Mouse (Mus musculus): Measurements from ENCODE around the gene Phkb. TPM values are rescaled to one million over a fixed set of nuclear protein-coding genes. Genes with fewer than 3 reads are reported as not detected.

Gene Phkb
- polyA plus RNA-seq, 1 experiment from 2014 or later = 51.9 TPM

- no peak overlapping the region for H3K9ac ChIP-seq (ENCODE audit: low read length)
- H3K27me3 ChIP-seq (ENCODE audit: control insufficient read depth, insufficient read depth, low read length) = no peaks in the 10 kb centered on the region
- H3K4me2 ChIP-seq (ENCODE audit: low read depth, low read length, severe bottlenecking) = no peak overlapping the region
- no peak for DNase-seq (ENCODE audit: low spot score)
- H3K4me3 ChIP-seq (ENCODE audit: low read depth, low read length) = no peak overlapping the region
- H3K9me3 ChIP-seq (ENCODE audit: control insufficient read depth, low read length) = no peaks in the 10 kb centered on the region
- H3K36me3 ChIP-seq (ENCODE audit: control insufficient read depth, insufficient read depth, low read length) = no peaks in the 10 kb centered on the region
- H3K27ac ChIP-seq (ENCODE audit: low read depth, low read length) = no peak overlapping the region
- WGBS = 91% methylated on average over 3 of the region's 3 CpGs
- H3K4me1 ChIP-seq (replicated peaks; ENCODE audit: control insufficient read depth, insufficient read depth, low read length) = no peaks in the 10 kb centered on the region
- no peak for ATAC-seq (replicated peaks; ENCODE audit: low FRiP score)
These were observed 197.7 kb downstream of the Phkb start for GRCm38 (mm10) chr8:86038462-86038861.

GRCm38 (mm10) chr8:86042049-86042448, 201.3 kb downstream of the Phkb start:
- Histone ChIP-seq H3K4me1 (replicated peaks; ENCODE audit: control insufficient read depth, insufficient read depth, low read length) (no peaks in the 10 kb centered on the region), H3K9me3 (ENCODE audit: control insufficient read depth, low read length) (no peaks in the 10 kb centered on the region), H3K27ac (ENCODE audit: low read depth, low read length) (no peak overlapping the region), H3K36me3 (ENCODE audit: control insufficient read depth, insufficient read depth, low read length) (no peaks in the 10 kb centered on the region), H3K9ac (ENCODE audit: low read length) (no peak overlapping the region), H3K4me3 (ENCODE audit: low read depth, low read length) (no peak overlapping the region), H3K27me3 (ENCODE audit: control insufficient read depth, insufficient read depth, low read length) (no peaks in the 10 kb centered on the region), H3K4me2 (ENCODE audit: low read depth, low read length, severe bottlenecking) (no peak overlapping the region)
- ATAC-seq (replicated peaks; ENCODE audit: low FRiP score) = no peak
- no peak for DNase-seq (ENCODE audit: low spot score)
- WGBS = 18% methylated on average over 2 of the region's 2 CpGs

DNA sequence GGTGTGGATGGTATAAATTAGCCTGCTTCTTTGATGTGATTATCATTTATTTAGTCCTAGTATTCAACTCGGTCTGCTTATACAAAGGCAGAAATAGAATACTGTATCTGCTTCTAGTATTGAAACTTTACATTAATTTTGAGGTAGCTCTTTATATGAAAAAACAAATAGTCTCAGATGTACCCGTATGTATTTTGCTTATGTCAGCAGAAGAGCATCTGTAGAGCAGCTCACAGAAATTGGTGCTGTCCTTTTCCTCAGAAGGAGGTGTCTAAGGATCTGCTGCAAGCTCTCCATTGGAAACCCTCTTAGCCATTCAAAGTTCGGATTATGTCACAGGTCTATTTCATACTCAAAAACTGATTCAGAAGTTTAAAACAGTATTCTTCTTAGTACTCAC, 210.1 kb downstream of the Phkb start:
- Histone ChIP-seq H3K36me3 (ENCODE audit: control insufficient read depth, insufficient read depth, low read length) (no peaks in the 10 kb centered on the region), H3K27me3 (ENCODE audit: control insufficient read depth, insufficient read depth, low read length) (no peaks in the 10 kb centered on the region), H3K4me2 (ENCODE audit: low read depth, low read length, severe bottlenecking) (no peak overlapping the region), H3K4me1 (replicated peaks; ENCODE audit: control insufficient read depth, insufficient read depth, low read length) (no peaks in the 10 kb centered on the region), H3K9ac (ENCODE audit: low read length) (no peak overlapping the region), H3K9me3 (ENCODE audit: control insufficient read depth, low read length) (no peaks in the 10 kb centered on the region), H3K4me3 (ENCODE audit: low read depth, low read length) (no peak overlapping the region), H3K27ac (ENCODE audit: low read depth, low read length) (no peak overlapping the region)
- 84% methylated on average over 3 of the region's 3 CpGs for WGBS
- no peak for ATAC-seq (replicated peaks; ENCODE audit: low FRiP score)
- DNase-seq (ENCODE audit: low spot score) = no peak

GRCm38 (mm10) chr8:86052003-86052402, 211.2 kb downstream of the Phkb start:
- no peaks in the 10 kb centered on the region for H3K9me3 ChIP-seq (ENCODE audit: control insufficient read depth, low read length)
- WGBS = 89% methylated on average over 4 of the region's 4 CpGs
- no peak for ATAC-seq (replicated peaks; ENCODE audit: low FRiP score)
- H3K4me1 ChIP-seq (replicated peaks; ENCODE audit: control insufficient read depth, insufficient read depth, low read length) = no peaks in the 10 kb centered on the region
- H3K4me2 ChIP-seq (ENCODE audit: low read depth, low read length, severe bottlenecking) = no peak overlapping the region
- no peak overlapping the region for H3K4me3 ChIP-seq (ENCODE audit: low read depth, low read length)
- no peak for DNase-seq (ENCODE audit: low spot score)
- H3K9ac ChIP-seq (ENCODE audit: low read length) = no peak overlapping the region
- H3K27ac ChIP-seq (ENCODE audit: low read depth, low read length) = no peak overlapping the region
- H3K27me3 ChIP-seq (ENCODE audit: control insufficient read depth, insufficient read depth, low read length) = no peaks in the 10 kb centered on the region
- no peaks in the 10 kb centered on the region for H3K36me3 ChIP-seq (ENCODE audit: control insufficient read depth, insufficient read depth, low read length)

DNA sequence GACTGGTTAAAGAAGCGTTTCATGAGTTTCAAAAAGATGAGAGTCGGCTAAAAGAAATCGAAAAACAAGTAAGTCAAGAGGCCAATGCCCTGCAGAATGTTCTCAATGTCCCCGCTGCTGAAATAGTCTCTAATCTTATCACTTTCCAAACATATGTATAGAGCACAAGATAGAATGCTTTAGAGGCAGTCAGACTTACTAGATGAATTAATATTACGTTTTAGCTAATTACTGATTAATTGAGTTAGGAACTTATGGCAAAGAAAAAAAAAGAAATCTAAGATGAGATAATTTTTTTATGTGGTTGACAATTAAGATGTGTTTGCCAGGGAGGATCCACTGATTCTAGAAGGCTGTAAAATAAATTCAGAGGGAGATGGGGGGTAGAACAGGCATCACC, 217.9 kb downstream of the Phkb start:
- Histone ChIP-seq H3K9me3 (ENCODE audit: control insufficient read depth, low read length) (no peaks in the 10 kb centered on the region), H3K4me3 (ENCODE audit: low read depth, low read length) (no peak overlapping the region), H3K27me3 (ENCODE audit: control insufficient read depth, insufficient read depth, low read length) (no peaks in the 10 kb centered on the region), H3K36me3 (ENCODE audit: control insufficient read depth, insufficient read depth, low read length) (no peaks in the 10 kb centered on the region), H3K4me1 (replicated peaks; ENCODE audit: control insufficient read depth, insufficient read depth, low read length) (no peaks in the 10 kb centered on the region), H3K9ac (ENCODE audit: low read length) (no peak overlapping the region), H3K4me2 (ENCODE audit: low read depth, low read length, severe bottlenecking) (no peak overlapping the region), H3K27ac (ENCODE audit: low read depth, low read length) (no peak overlapping the region)
- DNase-seq (ENCODE audit: low spot score) = no peak
- no peak for ATAC-seq (replicated peaks; ENCODE audit: low FRiP score)
- WGBS = 92% methylated on average over 5 of the region's 5 CpGs

DNA sequence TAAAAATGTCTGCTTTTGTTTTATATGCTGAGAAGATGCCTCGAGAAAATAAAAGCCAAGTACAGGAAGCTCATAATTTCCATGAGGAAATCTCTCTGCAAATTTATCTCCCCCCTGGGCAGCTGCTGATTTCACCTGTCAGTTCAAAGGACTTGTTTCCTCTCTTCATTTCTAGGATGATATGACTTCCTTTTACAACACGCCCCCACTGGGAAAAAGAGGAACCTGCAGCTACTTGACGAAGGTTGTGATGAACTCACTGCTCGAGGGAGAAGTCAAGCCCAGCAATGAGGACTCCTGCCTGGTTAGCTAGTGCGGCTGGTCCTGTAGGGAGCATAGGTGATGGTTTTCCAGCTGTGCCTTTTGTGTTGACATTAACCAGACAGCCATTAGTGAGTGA, 218.4 kb downstream of the Phkb start:
- Histone ChIP-seq H3K27ac (ENCODE audit: low read depth, low read length) (no peak overlapping the region), H3K9me3 (ENCODE audit: control insufficient read depth, low read length) (no peaks in the 10 kb centered on the region), H3K4me2 (ENCODE audit: low read depth, low read length, severe bottlenecking) (no peak overlapping the region), H3K4me3 (ENCODE audit: low read depth, low read length) (no peak overlapping the region), H3K27me3 (ENCODE audit: control insufficient read depth, insufficient read depth, low read length) (no peaks in the 10 kb centered on the region), H3K4me1 (replicated peaks; ENCODE audit: control insufficient read depth, insufficient read depth, low read length) (no peaks in the 10 kb centered on the region), H3K9ac (ENCODE audit: low read length) (no peak overlapping the region), H3K36me3 (ENCODE audit: control insufficient read depth, insufficient read depth, low read length) (no peaks in the 10 kb centered on the region)
- no peak for DNase-seq (ENCODE audit: low spot score)
- ATAC-seq (replicated peaks; ENCODE audit: low FRiP score) = no peak
- 81% methylated on average over 5 of the region's 5 CpGs for WGBS

- DNase-seq (ENCODE audit: low spot score) = no peak
- Histone ChIP-seq H3K27me3 (ENCODE audit: control insufficient read depth, insufficient read depth, low read length) (no peaks in the 10 kb centered on the region), H3K4me1 (replicated peaks; ENCODE audit: control insufficient read depth, insufficient read depth, low read length) (no peaks in the 10 kb centered on the region), H3K4me3 (ENCODE audit: low read depth, low read length) (no peak overlapping the region), H3K27ac (ENCODE audit: low read depth, low read length) (no peak overlapping the region), H3K4me2 (ENCODE audit: low read depth, low read length, severe bottlenecking) (no peak overlapping the region), H3K9me3 (ENCODE audit: control insufficient read depth, low read length) (no peaks in the 10 kb centered on the region), H3K36me3 (ENCODE audit: control insufficient read depth, insufficient read depth, low read length) (no peaks in the 10 kb centered on the region), H3K9ac (ENCODE audit: low read length) (no peak overlapping the region)
- 92% methylated on average over 2 of the region's 2 CpGs for WGBS
- no peak for ATAC-seq (replicated peaks; ENCODE audit: low FRiP score)
These were observed 222.7 kb downstream of the Phkb start for GRCm38 (mm10) chr8:86063411-86063810.

DNA sequence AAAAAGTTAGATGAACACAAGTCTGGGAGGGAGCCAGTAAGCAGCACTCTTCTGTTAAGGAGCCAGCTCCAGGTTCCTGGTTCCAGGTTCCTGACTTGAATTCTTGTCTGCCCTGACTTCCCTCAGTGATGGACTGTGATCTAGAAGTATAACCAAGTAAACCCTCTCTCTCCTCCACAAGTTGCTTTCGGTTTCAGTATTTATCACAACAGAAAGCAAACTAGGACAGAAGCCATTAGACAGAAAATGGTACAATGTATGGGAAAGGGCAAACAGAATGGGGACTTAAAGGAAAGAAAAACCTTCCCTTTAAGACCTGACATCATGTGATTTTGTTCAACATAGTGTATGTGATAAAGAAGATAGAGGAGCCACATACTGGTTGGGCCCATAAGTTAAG, 238.7 kb downstream of the Phkb start:
- no peak overlapping the region for H3K4me2 ChIP-seq (ENCODE audit: low read depth, low read length, severe bottlenecking)
- no peaks in the 10 kb centered on the region for H3K27me3 ChIP-seq (ENCODE audit: control insufficient read depth, insufficient read depth, low read length)
- H3K36me3 ChIP-seq (ENCODE audit: control insufficient read depth, insufficient read depth, low read length) = no peaks in the 10 kb centered on the region
- ATAC-seq (replicated peaks; ENCODE audit: low FRiP score) (no peak), DNase-seq (ENCODE audit: low spot score) (no peak)
- no peak overlapping the region for H3K4me3 ChIP-seq (ENCODE audit: low read depth, low read length)
- no peaks in the 10 kb centered on the region for H3K9me3 ChIP-seq (ENCODE audit: control insufficient read depth, low read length)
- WGBS = 97% methylated on average over 1 of the region's 1 CpGs
- no peak overlapping the region for H3K9ac ChIP-seq (ENCODE audit: low read length)
- no peaks in the 10 kb centered on the region for H3K4me1 ChIP-seq (replicated peaks; ENCODE audit: control insufficient read depth, insufficient read depth, low read length)
- H3K27ac ChIP-seq (ENCODE audit: low read depth, low read length) = no peak overlapping the region

DNA sequence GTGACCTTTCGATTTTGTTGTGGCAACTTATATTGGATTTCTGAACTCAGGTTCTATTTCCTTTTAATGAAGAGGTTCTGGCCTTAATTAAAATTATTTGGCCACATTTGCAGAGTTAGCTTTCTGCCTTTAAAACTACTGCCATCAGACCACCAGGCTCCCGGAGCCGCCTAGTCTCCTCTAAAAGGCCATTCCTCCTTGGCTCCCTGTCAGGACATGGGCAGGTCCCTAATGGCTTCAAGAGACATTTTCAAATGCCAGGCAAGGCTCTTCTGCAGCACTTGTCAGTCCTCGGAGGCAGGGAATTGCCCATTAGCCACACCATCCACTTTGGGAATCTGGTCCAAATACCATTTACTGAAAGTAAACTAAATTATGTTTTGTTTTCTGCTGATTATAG, 242.6 kb downstream of the Phkb start:
- Histone ChIP-seq H3K36me3 (ENCODE audit: control insufficient read depth, insufficient read depth, low read length) (no peaks in the 10 kb centered on the region), H3K4me2 (ENCODE audit: low read depth, low read length, severe bottlenecking) (no peak overlapping the region), H3K27me3 (ENCODE audit: control insufficient read depth, insufficient read depth, low read length) (no peaks in the 10 kb centered on the region), H3K9ac (ENCODE audit: low read length) (no peak overlapping the region), H3K4me1 (replicated peaks; ENCODE audit: control insufficient read depth, insufficient read depth, low read length) (no peaks in the 10 kb centered on the region), H3K27ac (ENCODE audit: low read depth, low read length) (no peak overlapping the region), H3K9me3 (ENCODE audit: control insufficient read depth, low read length) (no peaks in the 10 kb centered on the region), H3K4me3 (ENCODE audit: low read depth, low read length) (no peak overlapping the region)
- no peak for ATAC-seq (replicated peaks; ENCODE audit: low FRiP score)
- 83% methylated on average over 4 of the region's 4 CpGs for WGBS
- DNase-seq (ENCODE audit: low spot score) = no peak

All from forebrain, embryonic 11.5 days (tissue).